Mouse (Mus musculus) spleen, adult 2 months (tissue): ENCODE results near the gene Vmn2r45. TPM values are rescaled to one million over a fixed set of nuclear protein-coding genes. Genes with fewer than 3 reads are reported as not detected.
"Not testable (repeated sequence)": the region's sequence is repeated elsewhere in the genome, so short reads cannot be mapped to it uniquely, and the experiment has no call there.

Source experiments
- DNase-seq, 2 experiments: peaks; one replicate each; pipeline versions ENCODE4 v3.0.0 to v3.0.0-alpha.2; 2012 to 2021; ENCODE audit warnings: low spot score in 2 of 2, low read depth in 1 of 2
- H3K27ac ChIP-seq: fragments of 200-500 bp; 2 replicates; pipeline ENCODE4 v1.5.1; 2012; ENCODE audit warnings: low read length, inconsistent platforms; ENCODE audit not compliant: insufficient read depth
- H3K27me3 ChIP-seq: fragments of 200-500 bp; 2 replicates; pipeline ENCODE4 v1.6.1; 2012; ENCODE audit warnings: mild to moderate bottlenecking, moderate library complexity, low read length, inconsistent platforms; ENCODE audit not compliant: control insufficient read depth, insufficient read depth
- H3K36me3 ChIP-seq: fragments of 200-500 bp; 2 replicates; pipeline ENCODE4 v1.6.1; 2012; ENCODE audit warnings: mild to moderate bottlenecking, low read length, inconsistent platforms; ENCODE audit not compliant: control insufficient read depth, insufficient read depth
- H3K4me1 ChIP-seq: fragments of 200-500 bp; 2 replicates; pipeline ENCODE4 v1.6.1; 2011; ENCODE audit warnings: inconsistent platforms; ENCODE audit not compliant: control insufficient read depth, insufficient read depth, insufficient read length
- H3K4me3 ChIP-seq: fragments of 200-500 bp; 2 replicates; pipeline ENCODE4 v1.5.1; 2011; ENCODE audit warnings: mild to moderate bottlenecking, inconsistent platforms; ENCODE audit not compliant: insufficient read depth, insufficient read length; ENCODE audit errors: extremely low read depth
- WGBS: fragments of 180-500 bp; shearing (Covaris S2); methylation state at CpG from one replicate; pipeline ENCODE4 v1.1.7; 2018; 5-methylcytosine and 5-hydroxymethylcytosine counted together
- polyA plus RNA-seq: library from polyadenylated mRNA; depleted of rRNA; stranded (reverse); fragments of >200 nt; gene quantifications from 2 replicates; pipeline ENCODE4 v1.2.3, GENCODE M21; 2012; rRNA removed

Vmn2r45 gene
- not detected in 2 replicates for polyA plus RNA-seq

- H3K27me3 ChIP-seq, H3K36me3 ChIP-seq, DNase-seq, H3K27ac ChIP-seq, H3K4me1 ChIP-seq, H3K4me3 ChIP-seq: not testable (repeated sequence)
- WGBS: 45% methylated on average over 2 of the region's 2 CpGs
These were observed at the start of gene Vmn2r45 for GRCm38 (mm10) chr7:8488975-8489374. Vmn2r45 (minus strand) TSS chr7:8489075.

Other genes starting within 250 kb of the Vmn2r45 start
- not detected in 2 replicates for gene Vmn2r43, start 228.5 kb downstream of the Vmn2r45 start, polyA plus RNA-seq
- not detected in 2 replicates for gene Vmn2r44, start 105.7 kb downstream of the Vmn2r45 start, polyA plus RNA-seq